Mouse (Mus musculus) embryo, embryonic 10 days (tissue): ENCODE measurements around the gene Chmp2a.
A peak's percentile ranks its signal among the peaks of the same experiment; 100 is the strongest.

Source experiments
- DNase-seq: peaks from one replicate; pipeline ENCODE4 v3.0.0-alpha.2; 2015; ENCODE audit warnings: low spot score

The Chmp2a gene

GRCm38 (mm10) chr7:13035211-13035855, 726 bp upstream of the Chmp2a start:
- no peak for DNase-seq

GRCm38 (mm10) chr7:13033451-13034147, 1.0 kb downstream of the Chmp2a start:
- no peak for DNase-seq

- DNase-seq, result no peak
Measured at GRCm38 (mm10) chr7:13032541-13032940, 2.1 kb downstream of the Chmp2a start.

- DNase-seq, result no peak
Measured at GRCm38 (mm10) chr7:13031983-13032382, 2.6 kb downstream of the Chmp2a start.

GRCm38 (mm10) chr7:13031069-13031468, 3.5 kb downstream of the Chmp2a start:
- DNase-seq, result no peak

- DNase-seq, result no peak
Measured at GRCm38 (mm10) chr7:13028986-13029385, 5.6 kb downstream of the Chmp2a start.

GRCm38 (mm10) chr7:13025511-13026112, 9.0 kb downstream of the Chmp2a start:
- DNase-seq, result no peak

- peak; percentile 78 for DNase-seq
Measured at GRCm38 (mm10) chr7:13024805-13025204, 9.8 kb downstream of the Chmp2a start.

- DNase-seq, result peak; percentile 96
Measured at GRCm38 (mm10) chr7:13023928-13024731, 10.5 kb downstream of the Chmp2a start.

GRCm38 (mm10) chr7:13022773-13023535, 11.7 kb downstream of the Chmp2a start:
- DNase-seq, result peak; percentile 94

GRCm38 (mm10) chr7:13015217-13015616, 19.4 kb downstream of the Chmp2a start:
- DNase-seq, result no peak

- no peak for DNase-seq
Measured at GRCm38 (mm10) chr7:13014275-13014839, 20.2 kb downstream of the Chmp2a start.

- DNase-seq, result no peak
Measured at GRCm38 (mm10) chr7:13013671-13014070, 20.9 kb downstream of the Chmp2a start.

GRCm38 (mm10) chr7:13010005-13010908, 24.4 kb downstream of the Chmp2a start, which contains the start of gene Zbtb45:
Gene Zbtb45, minus strand, starts transcription at chr7:13010034.
- peak; percentile 56 for DNase-seq

GRCm38 (mm10) chr7:13009143-13010004, 25.2 kb downstream of the Chmp2a start:
- peak; percentile 99 for DNase-seq

GRCm38 (mm10) chr7:13007341-13008092, 27.1 kb downstream of the Chmp2a start:
- no peak for DNase-seq

- DNase-seq, result no peak
Measured at GRCm38 (mm10) chr7:13006531-13006930, 28.1 kb downstream of the Chmp2a start.

- DNase-seq, result no peak
Measured at GRCm38 (mm10) chr7:13006011-13006410, 28.6 kb downstream of the Chmp2a start.
